9 mouse cellular contexts compared by ENCODE assay signal in genomic region chr11:23217430-23217829, GRCm38 (mm10). TPM values are rescaled to one million over a fixed set of nuclear protein-coding genes. Genes with fewer than 3 reads are reported as not detected.
DNase-seq lines count a peak whose midpoint lies in the region; ATAC-seq and TF ChIP-seq lines count a peak whose summit lies in the region.
"Had no signal": no experiment of that assay in that cellular context is flagged by ENCODE, and none has a peak within 500 bp of the region (broad histone marks: within the 10 kb centered on the region; RNA-seq: fewer than 3 reads in every experiment).

No protein-coding gene starts in this region.

- H3K4me2 ChIP-seq in forebrain, embryonic 12.5 days, result no peak overlapping the region
- H3K4me2 ChIP-seq: liver, embryonic 13.5 days had no signal

- H3K27ac ChIP-seq in small intestine, adult 2 months (ENCODE audit: insufficient read depth, low read depth, low read length), result no peak overlapping the region
- H3K27ac ChIP-seq in forebrain, embryonic 12.5 days, result no peak overlapping the region
- H3K27ac ChIP-seq: liver, embryonic 13.5 days had no signal

- 78% methylated on average over 9 of the region's 9 CpGs for WGBS in small intestine, adult 2 months
- WGBS in forebrain, embryonic 12.5 days, result 95% methylated on average over 9 of the region's 9 CpGs

- H3K9ac ChIP-seq in forebrain, embryonic 12.5 days, result no peak overlapping the region
- H3K9ac ChIP-seq: liver, embryonic 13.5 days had no signal

- H3K4me3 ChIP-seq in small intestine, adult 2 months (ENCODE audit: low read depth, low read length), result peak overlapping the region; percentile 26; the same call in 1 of the 2 replicates
- H3K4me3 ChIP-seq in forebrain, embryonic 12.5 days (replicated peaks), result no peak overlapping the region
- H3K4me3 ChIP-seq: liver, embryonic 13.5 days had no signal

- no peak for ATAC-seq in forebrain, embryonic 12.5 days (ENCODE audit: low FRiP score)
- no peak for ATAC-seq in cerebellum, adult (ENCODE audit: insufficient number of reproducible peaks, low FRiP score, low TSS enrichment)

- TF ChIP-seq CTCF in small intestine, adult 2 months (IDR thresholded peaks at IDR 0.05; ENCODE audit: extremely low read depth, insufficient read length, insufficient replicate concordance, low read depth, low read length), result no peak

- no peaks in the 10 kb centered on the region for H3K9me3 ChIP-seq in forebrain, embryonic 12.5 days
- H3K9me3 ChIP-seq: liver, embryonic 13.5 days had no signal

- TF ChIP-seq POLR2A in small intestine, adult 2 months (IDR thresholded peaks at IDR 0.05; ENCODE audit: low read depth, low read length), result no peak

- no peaks in the 10 kb centered on the region for H3K36me3 ChIP-seq in small intestine, adult 2 months (ENCODE audit: control insufficient read depth, insufficient read depth, low read length)
- no peaks in the 10 kb centered on the region for H3K36me3 ChIP-seq in forebrain, embryonic 12.5 days (replicated peaks)
- H3K36me3 ChIP-seq: liver, embryonic 13.5 days had no signal

- no peaks in the 10 kb centered on the region for H3K4me1 ChIP-seq in small intestine, adult 2 months (ENCODE audit: control insufficient read depth, insufficient read depth, insufficient read length, low read length)
- H3K4me1 ChIP-seq in forebrain, embryonic 12.5 days, result no peaks in the 10 kb centered on the region
- H3K4me1 ChIP-seq: liver, embryonic 13.5 days had no signal

- no peaks in the 10 kb centered on the region for H3K27me3 ChIP-seq in small intestine, adult 2 months (ENCODE audit: control insufficient read depth, insufficient read depth, low read length)
- H3K27me3 ChIP-seq in forebrain, embryonic 12.5 days, result no peaks in the 10 kb centered on the region
- H3K27me3 ChIP-seq: liver, embryonic 13.5 days had no signal

- intact Hi-C loops in heart, postnatal 10 days (cut with DNase I), result no loop called here

- DNase-seq in testis, postnatal 14 days (ENCODE audit: low spot score), result peak; percentile 28
- no peak for DNase-seq in testis, postnatal 10 days (ENCODE audit: low spot score)
- peak; percentile 38 to 44 for DNase-seq in heart, postnatal 10 days
- DNase-seq in kidney, postnatal 4 days, result peak; percentile 11 to 31
- no peak for DNase-seq in embryo, embryonic 9.5 days (ENCODE audit: extremely low spot score)
- DNase-seq: liver, embryonic 13.5 days had no signal

RNA-seq across cellular contexts. Expression of gene Xpo1, which starts 38.4 kb away (rescaled TPM):
- 10 to 100 TPM; 45.1 to 62.0 TPM for total RNA-seq in heart, postnatal 10 days (2021)
- 1.2 and 1.8 TPM in 2 replicates for polyA plus RNA-seq in small intestine, adult 2 months (2012; rRNA removed)
- 169 and 171 TPM in 2 replicates for polyA plus RNA-seq in forebrain, embryonic 12.5 days (2016; fragmentation: Nextera tagmentation; extraction: Ambion mirVana)

Comparison
In these comparisons a context has a peak if more than half of its experiments do, and no peak if none do; other contexts are left out.
1. DNase-seq: peak in testis, postnatal 14 days (single experiment), heart, postnatal 10 days (2 of 2) and kidney, postnatal 4 days (2 of 2); none in testis, postnatal 10 days (single experiment) and embryo, embryonic 9.5 days (single experiment).
2. RNA of gene Xpo1, which starts 38.4 kb away (polyA plus RNA-seq): 169 to 171 TPM in forebrain, embryonic 12.5 days; 1.2 to 1.8 TPM in small intestine, adult 2 months; every median in the first group is over 10 times any median in the second.